Mouse (Mus musculus) left cerebral cortex, adult 8-10 months (tissue): ENCODE measurements at regions not wholly inside any gene's neighbourhood (a gene's known extent, or its start where the extent isn't known, plus 50 kb on each side); places are given as distances from the start of the nearest gene placed in this dataset.

Experiments used
- DNase-seq, 2 experiments: peaks; one replicate each; pipeline ENCODE4 v3.0.0; 2022; ENCODE audit warnings: low spot score in 2 of 2

- DNase-seq = no peak
Measured at GRCm38 (mm10) chr5:99782806-99783205, 53.9 kb upstream of the Rasgef1b start.

- no peak for DNase-seq
Measured at GRCm38 (mm10) chr5:99785850-99786249, 57.0 kb upstream of the Rasgef1b start.

GRCm38 (mm10) chr5:99787239-99787638, 58.4 kb upstream of the Rasgef1b start:
- DNase-seq = no peak

- no peak for DNase-seq
Measured at GRCm38 (mm10) chr5:99787665-99788366, 59.0 kb upstream of the Rasgef1b start.

GRCm38 (mm10) chr5:99790733-99791132, 61.9 kb upstream of the Rasgef1b start:
- peak in 1 of 2 experiments; percentile 28 for DNase-seq

- DNase-seq = no peak
Measured at GRCm38 (mm10) chr5:99800543-99800942, 71.7 kb upstream of the Rasgef1b start.

- DNase-seq = no peak
Measured at GRCm38 (mm10) chr5:99801791-99802450, 73.1 kb upstream of the Rasgef1b start.

GRCm38 (mm10) chr5:99826861-99827260, 79.2 kb upstream of the Vamp9 start:
- no peak for DNase-seq

GRCm38 (mm10) chr5:99828516-99828915, 77.5 kb upstream of the Vamp9 start:
- DNase-seq = no peak

- no peak for DNase-seq
Measured at GRCm38 (mm10) chr5:99838236-99838775, 67.7 kb upstream of the Vamp9 start.

GRCm38 (mm10) chr5:99839661-99840060, 66.4 kb upstream of the Vamp9 start:
- DNase-seq = no peak

- DNase-seq = no peak
Measured at GRCm38 (mm10) chr5:99840884-99841283, 65.2 kb upstream of the Vamp9 start.

- no peak for DNase-seq
Measured at GRCm38 (mm10) chr5:99845565-99846255, 60.3 kb upstream of the Vamp9 start.

GRCm38 (mm10) chr5:99848158-99848988, 57.7 kb upstream of the Vamp9 start:
- no peak for DNase-seq

- no peak for DNase-seq
Measured at GRCm38 (mm10) chr5:99849001-99849400, 57.1 kb upstream of the Vamp9 start.

GRCm38 (mm10) chr5:99852316-99852715, 53.7 kb upstream of the Vamp9 start:
- no peak for DNase-seq
